Mouse (Mus musculus) left cerebral cortex, postnatal 36 days (tissue): ENCODE results near the gene Dnaja1. TPM values are rescaled to one million over a fixed set of nuclear protein-coding genes. Genes with fewer than 3 reads are reported as not detected.

Experiments used
- microRNA-seq: library from miRNA; unstranded; fragments of <30 nt; microRNA quantifications from one replicate; pipeline ENCODE4 v1.2.0, GENCODE M21; 2022
- total RNA-seq, 2 experiments: library from RNA; stranded (reverse); gene quantifications; 2 replicates each; pipeline ENCODE4 v1.2.3; 2021

Gene Dnaja1
- total RNA-seq, 2 experiments from 2014 or later = 267 to 314 TPM

Small RNA genes lying within 50 kb of the gene (microRNA-seq; reads per million reads assigned to microRNA genes)
- gene Mir207 = not detected

Other genes with a start within 250 kb of the Dnaja1 start
- gene Tmem215, start 250.0 kb upstream of the Dnaja1 start, total RNA-seq = 10 to 100 TPM; 20.5 to 22.0 TPM
- 10 to 100 TPM; 28.1 to 29.8 TPM for gene Aptx, start 19.0 kb upstream of the Dnaja1 start, total RNA-seq
- 10 to 100 TPM; 48.2 TPM for gene Smu1, start 35.8 kb downstream of the Dnaja1 start, total RNA-seq
- gene B4galt1, start 131.9 kb downstream of the Dnaja1 start, total RNA-seq = 1 to 10 TPM; 4.1 to 5.1 TPM
- not detected for gene Spink4, start 197.9 kb downstream of the Dnaja1 start, total RNA-seq
- gene Bag1, start 226.1 kb downstream of the Dnaja1 start, total RNA-seq = 100 to 1,000 TPM; 170 to 211 TPM
- gene Chmp5, start 226.3 kb downstream of the Dnaja1 start, total RNA-seq = 10 to 100 TPM; 81.2 to 81.6 TPM
- gene Nfx1, start 248.8 kb downstream of the Dnaja1 start, total RNA-seq = 10 to 100 TPM; 67.3 to 78.5 TPM